Mouse (Mus musculus): ENCODE results near the gene Clcn7. TPM values are rescaled to one million over a fixed set of nuclear protein-coding genes. Genes with fewer than 3 reads are reported as not detected.

Clcn7 gene
- polyA plus RNA-seq, 1 experiment from 2014 or later = 25.2 TPM

Other genes starting within 250 kb of the Clcn7 start
- 47.7 and 49.6 TPM in 2 replicates for gene Nubp2, start 247.0 kb upstream of the Clcn7 start, polyA plus RNA-seq (2015; fragmentation: Nextera tagmentation; extraction: Ambion mirVana)
- gene Spsb3, start 246.7 kb upstream of the Clcn7 start, polyA plus RNA-seq (2015; fragmentation: Nextera tagmentation; extraction: Ambion mirVana) = 41.7 and 43.7 TPM in 2 replicates
- 27.4 and 29.9 TPM in 2 replicates for gene Eme2, start 238.3 kb upstream of the Clcn7 start, polyA plus RNA-seq (2015; fragmentation: Nextera tagmentation; extraction: Ambion mirVana)
- 81.9 and 86.9 TPM in 2 replicates for gene Mrps34, start 238.3 kb upstream of the Clcn7 start, polyA plus RNA-seq (2015; fragmentation: Nextera tagmentation; extraction: Ambion mirVana)
- gene Nme3, start 236.9 kb upstream of the Clcn7 start, polyA plus RNA-seq (2015; fragmentation: Nextera tagmentation; extraction: Ambion mirVana) = 31.9 and 36.0 TPM in 2 replicates
- 29.5 and 30.6 TPM in 2 replicates for gene Mapk8ip3, start 196.4 kb upstream of the Clcn7 start, polyA plus RNA-seq (2015; fragmentation: Nextera tagmentation; extraction: Ambion mirVana)
- 165 and 170 TPM in 2 replicates for gene Jpt2, start 172.7 kb upstream of the Clcn7 start, polyA plus RNA-seq (2015; fragmentation: Nextera tagmentation; extraction: Ambion mirVana)
- gene Cramp1l, start 117.6 kb upstream of the Clcn7 start, polyA plus RNA-seq (2015; fragmentation: Nextera tagmentation; extraction: Ambion mirVana) = 6.0 and 6.2 TPM in 2 replicates
- gene Ift140, start 117.3 kb upstream of the Clcn7 start, polyA plus RNA-seq (2015; fragmentation: Nextera tagmentation; extraction: Ambion mirVana) = 14.9 and 17.0 TPM in 2 replicates
- gene Tmem204, start 49.8 kb upstream of the Clcn7 start, polyA plus RNA-seq (2015; fragmentation: Nextera tagmentation; extraction: Ambion mirVana) = 22.3 and 25.3 TPM in 2 replicates
- gene Telo2, start 17.4 kb upstream of the Clcn7 start, polyA plus RNA-seq (2015; fragmentation: Nextera tagmentation; extraction: Ambion mirVana) = 39.1 and 41.6 TPM in 2 replicates
- gene Ptx4, start 12.6 kb upstream of the Clcn7 start, polyA plus RNA-seq (2015; fragmentation: Nextera tagmentation; extraction: Ambion mirVana) = 6.1 and 6.6 TPM in 2 replicates
- 0.08 TPM in 1 of 2 replicates, not detected in the other for gene Ccdc154, start 29.1 kb downstream of the Clcn7 start, polyA plus RNA-seq (2015; fragmentation: Nextera tagmentation; extraction: Ambion mirVana)
- not detected in 2 replicates for gene Gm38655, start 42.1 kb downstream of the Clcn7 start, polyA plus RNA-seq (2015; fragmentation: Nextera tagmentation; extraction: Ambion mirVana)
- gene BC003965, start 51.2 kb downstream of the Clcn7 start, polyA plus RNA-seq (2015; fragmentation: Nextera tagmentation; extraction: Ambion mirVana) = 31.4 and 33.6 TPM in 2 replicates
- 9.1 and 9.9 TPM in 2 replicates for gene Unkl, start 55.0 kb downstream of the Clcn7 start, polyA plus RNA-seq (2015; fragmentation: Nextera tagmentation; extraction: Ambion mirVana)
- gene Gnptg, start 106.7 kb downstream of the Clcn7 start, polyA plus RNA-seq (2015; fragmentation: Nextera tagmentation; extraction: Ambion mirVana) = 34.9 and 41.6 TPM in 2 replicates
- 45.2 and 50.8 TPM in 2 replicates for gene Tsr3, start 106.8 kb downstream of the Clcn7 start, polyA plus RNA-seq (2015; fragmentation: Nextera tagmentation; extraction: Ambion mirVana)
- gene Baiap3, start 123.0 kb downstream of the Clcn7 start, polyA plus RNA-seq (2015; fragmentation: Nextera tagmentation; extraction: Ambion mirVana) = 0.46 and 0.61 TPM in 2 replicates
- 513 and 522 TPM in 2 replicates for gene Ube2i, start 141.2 kb downstream of the Clcn7 start, polyA plus RNA-seq (2015; fragmentation: Nextera tagmentation; extraction: Ambion mirVana)
- gene Prss34, start 165.0 kb downstream of the Clcn7 start, polyA plus RNA-seq (2015; fragmentation: Nextera tagmentation; extraction: Ambion mirVana) = 10.6 and 12.6 TPM in 2 replicates
- not detected in 2 replicates for gene Prss28, start 175.3 kb downstream of the Clcn7 start, polyA plus RNA-seq (2015; fragmentation: Nextera tagmentation; extraction: Ambion mirVana)
- gene Prss29, start 185.3 kb downstream of the Clcn7 start, polyA plus RNA-seq (2015; fragmentation: Nextera tagmentation; extraction: Ambion mirVana) = not detected in 2 replicates
- 5.0 and 5.3 TPM in 2 replicates for gene Tpsab1, start 212.2 kb downstream of the Clcn7 start, polyA plus RNA-seq (2015; fragmentation: Nextera tagmentation; extraction: Ambion mirVana)
- gene Tpsb2, start 232.9 kb downstream of the Clcn7 start, polyA plus RNA-seq (2015; fragmentation: Nextera tagmentation; extraction: Ambion mirVana) = 209 and 239 TPM in 2 replicates
- 14.4 and 16.6 TPM in 2 replicates for gene Tpsg1, start 235.9 kb downstream of the Clcn7 start, polyA plus RNA-seq (2015; fragmentation: Nextera tagmentation; extraction: Ambion mirVana)

Data from limb, embryonic 15.5 days (tissue).